Mouse (Mus musculus): Measurements from ENCODE around the gene Foxp1. TPM values are rescaled to one million over a fixed set of nuclear protein-coding genes. Genes with fewer than 3 reads are reported as not detected.
A peak's percentile ranks its signal among the peaks of the same experiment; 100 is the strongest.

Foxp1 gene
- polyA plus RNA-seq, 1 experiment from 2014 or later, result 65.4 TPM

DNA sequence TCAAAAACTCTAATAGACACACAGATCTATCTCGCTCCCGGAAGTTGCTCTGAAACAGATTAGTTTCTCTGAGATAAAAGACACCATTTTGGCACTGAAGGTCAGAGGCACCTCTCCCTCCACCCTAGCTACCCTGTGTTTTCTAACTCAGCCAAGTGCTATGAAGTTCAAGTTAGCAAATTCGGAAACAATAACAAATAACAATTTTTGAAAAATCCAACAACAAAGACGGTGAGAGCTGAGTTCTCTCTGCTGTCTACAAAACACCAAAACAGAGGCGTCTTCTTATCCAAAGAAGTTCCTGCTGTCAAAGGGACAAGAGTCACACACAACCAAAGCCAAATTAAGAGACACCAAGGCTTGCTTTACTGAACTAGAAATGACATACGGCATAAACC is 349.9 kb downstream of the Foxp1 start:
- Histone ChIP-seq H3K4me1 (ENCODE audit: control insufficient read depth, insufficient read depth, low read length) (no peaks in the 10 kb centered on the region), H3K4me2 (ENCODE audit: low read depth, severe bottlenecking) (no peak overlapping the region), H3K9ac (ENCODE audit: low read length) (no peak overlapping the region), H3K9me3 (ENCODE audit: control insufficient read depth, low read length) (no peaks in the 10 kb centered on the region), H3K27ac (replicated peaks; ENCODE audit: low read depth, low read length) (no peak overlapping the region), H3K4me3 (ENCODE audit: low read depth, low read length) (no peak overlapping the region), H3K27me3 (ENCODE audit: control insufficient read depth, insufficient read depth, low read length) (no peaks in the 10 kb centered on the region), H3K36me3 (ENCODE audit: control insufficient read depth, insufficient read depth, low read length) (no peaks in the 10 kb centered on the region)
- 90% methylated on average over 6 of the region's 6 CpGs for WGBS
- DNase-seq (ENCODE audit: low spot score) (no peak), ATAC-seq (ENCODE audit: insufficient number of reproducible peaks, low FRiP score, low TSS enrichment, low read depth) (no peak)

DNA sequence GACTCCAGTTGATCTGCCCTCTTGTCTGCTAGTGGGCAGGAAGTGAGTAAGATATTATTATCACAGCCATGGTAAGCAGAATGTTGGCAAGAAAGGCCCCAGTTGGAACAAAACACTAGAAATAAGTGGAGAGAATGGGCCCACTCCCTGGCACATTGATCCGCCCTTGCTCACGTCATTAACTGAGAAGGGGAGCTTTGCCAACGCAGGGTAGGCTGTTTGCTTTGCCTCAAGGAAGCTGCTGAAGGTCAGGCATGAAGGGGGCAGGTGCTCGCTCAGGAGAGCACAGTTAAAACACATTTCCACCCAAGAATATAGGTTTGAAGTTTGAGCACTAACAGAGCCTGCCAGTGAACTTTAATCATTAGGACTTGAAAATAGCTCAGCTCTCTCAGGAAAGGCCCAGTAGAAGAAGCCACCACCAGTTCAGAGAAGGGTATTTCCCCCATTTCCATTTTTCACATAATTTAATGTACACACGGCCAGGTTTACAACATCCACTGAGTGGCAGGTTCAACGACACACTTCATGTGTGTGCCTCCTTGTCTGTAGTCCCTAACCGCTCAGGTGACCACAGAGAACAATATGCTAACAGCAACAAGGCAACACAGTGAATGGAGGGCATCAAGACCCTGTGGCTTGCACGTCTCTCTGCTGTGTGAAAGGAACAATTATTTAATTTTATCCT is 350.5 kb downstream of the Foxp1 start:
- ATAC-seq (ENCODE audit: insufficient number of reproducible peaks, low FRiP score, low TSS enrichment, low read depth), result no peak
- Histone ChIP-seq H3K27ac (replicated peaks; ENCODE audit: low read depth, low read length) (no peak overlapping the region), H3K36me3 (ENCODE audit: control insufficient read depth, insufficient read depth, low read length) (no peaks in the 10 kb centered on the region), H3K9me3 (ENCODE audit: control insufficient read depth, low read length) (no peaks in the 10 kb centered on the region), H3K27me3 (ENCODE audit: control insufficient read depth, insufficient read depth, low read length) (no peaks in the 10 kb centered on the region), H3K9ac (ENCODE audit: low read length) (no peak overlapping the region), H3K4me1 (ENCODE audit: control insufficient read depth, insufficient read depth, low read length) (no peaks in the 10 kb centered on the region), H3K4me2 (ENCODE audit: low read depth, severe bottlenecking) (no peak overlapping the region), H3K4me3 (ENCODE audit: low read depth, low read length) (no peak overlapping the region)
- DNase-seq (ENCODE audit: low spot score), result no peak
- 87% methylated on average over 8 of the region's 8 CpGs for WGBS

DNA sequence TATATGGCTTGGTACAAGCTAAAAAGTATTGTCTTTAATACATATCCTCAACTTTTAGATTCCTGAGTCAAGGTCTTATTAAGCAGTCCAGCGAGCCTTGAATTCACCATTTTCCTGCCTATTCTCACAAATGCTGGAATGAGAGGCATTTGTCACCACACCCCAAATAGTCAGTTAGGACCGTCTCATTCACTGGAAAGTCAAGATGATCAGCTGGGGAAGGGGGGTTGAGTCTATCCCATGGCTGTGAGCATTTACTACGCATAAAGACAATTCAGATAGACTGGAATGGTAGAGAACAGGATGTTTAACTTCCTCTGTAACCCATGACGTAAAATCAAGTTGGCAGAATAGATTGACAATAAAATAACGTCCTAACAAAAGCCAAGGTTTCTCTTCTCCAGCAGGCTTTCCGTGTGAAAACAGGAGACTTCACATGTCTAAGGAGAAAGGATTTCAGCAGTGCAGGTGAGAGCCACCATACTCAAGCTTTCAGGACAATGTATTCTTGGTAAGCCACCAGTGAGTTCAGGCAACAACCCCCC is 351.2 kb downstream of the Foxp1 start:
- no peaks in the 10 kb centered on the region for H3K36me3 ChIP-seq (ENCODE audit: control insufficient read depth, insufficient read depth, low read length)
- no peak overlapping the region for H3K9ac ChIP-seq (ENCODE audit: low read length)
- no peak for DNase-seq (ENCODE audit: low spot score)
- H3K4me2 ChIP-seq (ENCODE audit: low read depth, severe bottlenecking), result no peak overlapping the region
- H3K4me3 ChIP-seq (ENCODE audit: low read depth, low read length), result no peak overlapping the region
- ATAC-seq (ENCODE audit: insufficient number of reproducible peaks, low FRiP score, low TSS enrichment, low read depth), result no peak
- no peaks in the 10 kb centered on the region for H3K27me3 ChIP-seq (ENCODE audit: control insufficient read depth, insufficient read depth, low read length)
- 80% methylated on average over 6 of the region's 6 CpGs for WGBS
- no peak overlapping the region for H3K27ac ChIP-seq (replicated peaks; ENCODE audit: low read depth, low read length)
- H3K9me3 ChIP-seq (ENCODE audit: control insufficient read depth, low read length), result no peaks in the 10 kb centered on the region
- no peaks in the 10 kb centered on the region for H3K4me1 ChIP-seq (ENCODE audit: control insufficient read depth, insufficient read depth, low read length)

DNA sequence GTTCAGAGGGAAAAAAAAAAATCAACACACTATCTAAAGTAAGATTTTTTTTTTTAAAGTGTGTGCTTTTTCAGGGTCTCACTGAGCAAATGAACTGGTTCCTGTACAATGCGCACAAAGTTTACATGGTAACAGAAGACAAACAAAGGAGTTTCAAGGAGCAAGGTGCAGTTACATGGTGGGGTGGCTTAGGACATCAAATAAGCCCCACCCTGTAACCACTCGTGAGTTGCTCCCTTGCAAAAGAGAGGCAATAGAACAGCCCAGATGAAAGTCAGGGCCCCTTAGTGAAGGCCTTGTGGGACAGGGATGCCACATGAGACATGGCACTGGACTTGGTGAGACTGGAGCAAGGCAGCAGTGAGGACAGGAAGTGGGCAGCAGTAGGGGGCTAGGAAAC is 353.8 kb downstream of the Foxp1 start:
- ATAC-seq (ENCODE audit: insufficient number of reproducible peaks, low FRiP score, low TSS enrichment, low read depth), result no peak
- Histone ChIP-seq H3K4me2 (ENCODE audit: low read depth, severe bottlenecking) (no peak overlapping the region), H3K27ac (replicated peaks; ENCODE audit: low read depth, low read length) (no peak overlapping the region), H3K27me3 (ENCODE audit: control insufficient read depth, insufficient read depth, low read length) (no peaks in the 10 kb centered on the region), H3K4me3 (ENCODE audit: low read depth, low read length) (no peak overlapping the region), H3K9me3 (ENCODE audit: control insufficient read depth, low read length) (no peaks in the 10 kb centered on the region), H3K36me3 (ENCODE audit: control insufficient read depth, insufficient read depth, low read length) (no peaks in the 10 kb centered on the region), H3K4me1 (ENCODE audit: control insufficient read depth, insufficient read depth, low read length) (no peaks in the 10 kb centered on the region), H3K9ac (ENCODE audit: low read length) (no peak overlapping the region)
- WGBS, result 77% methylated on average over 2 of the region's 2 CpGs
- DNase-seq (ENCODE audit: low spot score), result no peak

DNA sequence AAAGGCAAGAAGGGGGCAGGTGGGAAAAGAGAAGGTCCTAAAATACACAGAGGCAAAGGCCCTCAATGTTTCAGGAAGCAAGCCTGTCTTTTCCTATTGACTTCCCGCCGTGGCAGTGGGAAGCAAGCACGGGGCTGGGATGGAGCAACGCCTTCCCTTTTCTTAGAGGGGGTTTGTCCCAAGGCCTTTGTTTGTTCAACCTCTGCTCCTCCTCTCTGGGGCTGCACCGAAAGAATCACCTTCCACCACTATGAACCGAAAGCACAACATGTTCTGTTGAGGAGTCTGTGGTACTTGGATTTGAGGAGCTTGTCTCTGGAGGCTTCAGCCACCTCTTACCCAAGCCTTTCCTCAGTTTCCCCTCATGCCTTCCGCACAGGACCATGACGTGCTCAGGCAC is 355.5 kb downstream of the Foxp1 start:
- H3K4me2 ChIP-seq (ENCODE audit: low read depth, severe bottlenecking), result no peak overlapping the region
- no peak overlapping the region for H3K9ac ChIP-seq (ENCODE audit: low read length)
- H3K4me1 ChIP-seq (ENCODE audit: control insufficient read depth, insufficient read depth, low read length), result no peaks in the 10 kb centered on the region
- DNase-seq (ENCODE audit: low spot score), result no peak
- H3K36me3 ChIP-seq (ENCODE audit: control insufficient read depth, insufficient read depth, low read length), result no peaks in the 10 kb centered on the region
- H3K9me3 ChIP-seq (ENCODE audit: control insufficient read depth, low read length), result no peaks in the 10 kb centered on the region
- H3K4me3 ChIP-seq (ENCODE audit: low read depth, low read length), result no peak overlapping the region
- WGBS, result 90% methylated on average over 8 of the region's 8 CpGs
- ATAC-seq (ENCODE audit: insufficient number of reproducible peaks, low FRiP score, low TSS enrichment, low read depth), result no peak
- no peaks in the 10 kb centered on the region for H3K27me3 ChIP-seq (ENCODE audit: control insufficient read depth, insufficient read depth, low read length)
- no peak overlapping the region for H3K27ac ChIP-seq (replicated peaks; ENCODE audit: low read depth, low read length)

DNA sequence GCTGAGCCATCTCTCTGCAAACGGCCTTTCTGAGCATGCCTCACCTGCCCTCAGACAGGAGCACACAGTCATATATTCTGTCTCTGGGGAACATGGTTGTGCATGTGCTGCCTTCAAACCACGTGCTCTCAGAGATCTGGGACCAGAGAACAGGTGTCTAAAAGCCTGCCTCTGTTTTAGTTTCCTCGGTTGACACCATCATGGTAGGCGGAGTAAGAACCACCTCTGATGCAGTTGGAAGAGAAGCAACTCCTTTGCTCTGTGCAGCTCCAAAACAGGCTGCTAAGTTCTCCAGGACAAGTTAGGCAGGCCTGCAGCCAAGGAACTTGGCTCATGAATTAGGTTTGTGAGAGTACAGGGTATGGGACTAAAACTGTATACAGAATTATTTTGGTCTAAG is 356.4 kb downstream of the Foxp1 start:
- H3K9ac ChIP-seq (ENCODE audit: low read length), result no peak overlapping the region
- 95% methylated on average over 4 of the region's 4 CpGs for WGBS
- DNase-seq (ENCODE audit: low spot score) (no peak), ATAC-seq (ENCODE audit: insufficient number of reproducible peaks, low FRiP score, low TSS enrichment, low read depth) (no peak)
- no peak overlapping the region for H3K4me2 ChIP-seq (ENCODE audit: low read depth, severe bottlenecking)
- no peaks in the 10 kb centered on the region for H3K27me3 ChIP-seq (ENCODE audit: control insufficient read depth, insufficient read depth, low read length)
- no peaks in the 10 kb centered on the region for H3K9me3 ChIP-seq (ENCODE audit: control insufficient read depth, low read length)
- no peaks in the 10 kb centered on the region for H3K36me3 ChIP-seq (ENCODE audit: control insufficient read depth, insufficient read depth, low read length)
- H3K4me1 ChIP-seq (ENCODE audit: control insufficient read depth, insufficient read depth, low read length), result no peaks in the 10 kb centered on the region
- no peak overlapping the region for H3K4me3 ChIP-seq (ENCODE audit: low read depth, low read length)
- H3K27ac ChIP-seq (replicated peaks; ENCODE audit: low read depth, low read length), result no peak overlapping the region

DNA sequence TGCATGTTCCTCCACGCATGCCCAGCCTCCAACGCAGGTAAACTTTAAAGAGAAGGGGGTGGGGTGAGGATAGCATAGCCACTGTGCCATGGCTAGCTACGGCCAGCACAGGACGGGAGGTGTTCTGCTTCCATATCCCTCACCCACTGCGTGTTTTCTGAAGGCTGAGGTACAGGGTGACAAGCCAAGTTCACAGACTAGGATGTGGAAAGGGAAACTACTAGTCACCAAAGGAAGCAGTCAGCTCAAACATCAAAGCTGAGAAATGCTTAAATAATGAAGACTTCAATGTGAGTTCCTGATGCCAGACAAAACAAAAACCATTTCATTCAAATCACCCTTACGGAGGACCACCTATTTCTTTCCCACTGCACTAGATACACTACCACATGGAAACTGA is 357.8 kb downstream of the Foxp1 start:
- no peak for ATAC-seq (ENCODE audit: insufficient number of reproducible peaks, low FRiP score, low TSS enrichment, low read depth)

DNA sequence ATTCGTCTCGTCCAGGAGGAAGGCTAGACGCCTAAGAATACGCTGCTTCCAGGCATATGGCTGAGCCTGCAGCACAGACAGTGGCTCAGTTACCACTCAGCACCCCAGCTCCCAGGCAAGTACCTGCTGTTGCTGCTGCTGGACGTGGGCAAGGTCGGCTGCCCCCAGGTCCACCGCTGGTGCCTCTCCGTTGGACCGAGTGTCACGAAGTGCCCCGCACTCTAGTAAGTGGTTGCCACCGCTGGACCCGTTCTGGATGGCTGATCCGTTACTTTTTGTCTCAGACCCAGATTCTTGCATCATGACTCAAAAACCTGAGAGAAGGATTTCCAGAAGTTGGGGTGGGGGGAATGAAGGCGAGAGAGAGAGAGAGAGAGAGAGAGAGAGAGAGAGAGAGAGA is 359.8 kb downstream of the Foxp1 start:
- ATAC-seq (ENCODE audit: insufficient number of reproducible peaks, low FRiP score, low TSS enrichment, low read depth) (no peak), DNase-seq (ENCODE audit: low spot score) (no peak)
- Histone ChIP-seq H3K4me3 (ENCODE audit: low read depth, low read length) (no peak overlapping the region), H3K9ac (ENCODE audit: low read length) (no peak overlapping the region), H3K27me3 (ENCODE audit: control insufficient read depth, insufficient read depth, low read length) (no peaks in the 10 kb centered on the region), H3K4me2 (ENCODE audit: low read depth, severe bottlenecking) (no peak overlapping the region), H3K36me3 (ENCODE audit: control insufficient read depth, insufficient read depth, low read length) (no peaks in the 10 kb centered on the region), H3K4me1 (ENCODE audit: control insufficient read depth, insufficient read depth, low read length) (peaks cover 8% of the 10 kb centered on the region; the same call in 1 of the 2 replicates), H3K9me3 (ENCODE audit: control insufficient read depth, low read length) (no peaks in the 10 kb centered on the region), H3K27ac (replicated peaks; ENCODE audit: low read depth, low read length) (no peak overlapping the region)
- 89% methylated on average over 15 of the region's 15 CpGs for WGBS

More for the DNA sequence above, 357.8 kb downstream of the Foxp1 start:
- Histone ChIP-seq H3K27ac (replicated peaks; ENCODE audit: low read depth, low read length) (no peak overlapping the region), H3K4me2 (ENCODE audit: low read depth, severe bottlenecking) (no peak overlapping the region), H3K27me3 (ENCODE audit: control insufficient read depth, insufficient read depth, low read length) (no peaks in the 10 kb centered on the region), H3K4me1 (ENCODE audit: control insufficient read depth, insufficient read depth, low read length) (peaks cover 3% of the 10 kb centered on the region; the same call in 1 of the 2 replicates), H3K4me3 (ENCODE audit: low read depth, low read length) (no peak overlapping the region), H3K9me3 (ENCODE audit: control insufficient read depth, low read length) (no peaks in the 10 kb centered on the region), H3K9ac (ENCODE audit: low read length) (no peak overlapping the region), H3K36me3 (ENCODE audit: control insufficient read depth, insufficient read depth, low read length) (no peaks in the 10 kb centered on the region)
- no peak for DNase-seq (ENCODE audit: low spot score)
- WGBS, result 87% methylated on average over 6 of the region's 6 CpGs

DNA sequence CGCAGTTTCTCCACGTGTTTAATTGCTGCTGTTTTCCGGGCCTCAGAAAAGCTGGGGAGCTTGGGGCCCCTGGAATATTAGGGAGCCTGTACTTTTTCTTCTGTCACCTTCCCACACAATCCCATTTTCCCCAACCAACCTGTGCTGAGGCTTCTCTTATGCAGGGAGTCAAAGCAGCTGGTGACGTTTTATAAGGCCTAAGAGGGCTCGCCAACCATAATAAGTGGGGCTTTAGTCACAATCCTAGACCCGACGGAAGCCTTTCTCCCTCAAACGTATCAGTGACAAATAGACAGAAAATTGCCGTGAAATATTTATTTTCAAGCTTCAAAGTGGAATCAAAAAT is 362.2 kb downstream of the Foxp1 start:
- Histone ChIP-seq H3K4me2 (ENCODE audit: low read depth, severe bottlenecking) (peak overlapping the region; percentile 25; the same call in 1 of the 2 replicates), H3K4me3 (ENCODE audit: low read depth, low read length) (no peak overlapping the region), H3K9me3 (ENCODE audit: control insufficient read depth, low read length) (no peaks in the 10 kb centered on the region), H3K4me1 (ENCODE audit: control insufficient read depth, insufficient read depth, low read length) (peaks cover 8% of the 10 kb centered on the region; the same call in 1 of the 2 replicates), H3K27ac (replicated peaks; ENCODE audit: low read depth, low read length) (0 out of 2 replicates have a peak overlapping the region, but pooled peaks have one; percentile 57), H3K9ac (ENCODE audit: low read length) (no peak overlapping the region), H3K36me3 (ENCODE audit: control insufficient read depth, insufficient read depth, low read length) (no peaks in the 10 kb centered on the region), H3K27me3 (ENCODE audit: control insufficient read depth, insufficient read depth, low read length) (no peaks in the 10 kb centered on the region)
- 32% methylated on average over 9 of the region's 9 CpGs for WGBS
- peak; percentile 54 for ATAC-seq (ENCODE audit: insufficient number of reproducible peaks, low FRiP score, low TSS enrichment, low read depth)
- no peak for DNase-seq (ENCODE audit: low spot score)

Data from limb, embryonic 11.5 days (tissue).